Mouse (Mus musculus) heart, embryonic 16.5 days (tissue): ENCODE data around the gene Rhox2h. TPM values are rescaled to one million over a fixed set of nuclear protein-coding genes. Genes with fewer than 3 reads are reported as not detected.
"Not testable (repeated sequence)": the region's sequence is repeated elsewhere in the genome, so short reads cannot be mapped to it uniquely, and the experiment has no call there.

Source experiments
- ATAC-seq: fragments of 200-750 bp; cut with Nextera tagmentation; replicated peaks from 2 replicates; pipeline ENCODE4 v1.8.0; 2017; ENCODE audit warnings: moderate number of reproducible peaks; ENCODE audit not compliant: insufficient read depth, low FRiP score; ENCODE audit errors: extremely low read depth
- H3K27ac ChIP-seq: fragments of 300-500 bp; sonication (generic); 2 replicates; pipeline ENCODE4 v1.5.1; 2014; ENCODE audit warnings: mild to moderate bottlenecking, low read length, control low read depth, moderate library complexity
- H3K27me3 ChIP-seq: fragments of 300-500 bp; sonication (generic); 2 replicates; pipeline ENCODE4 v1.6.1; 2014; ENCODE audit warnings: low read length, mixed read lengths; ENCODE audit not compliant: control insufficient read depth, insufficient read depth
- H3K36me3 ChIP-seq: fragments of 300-500 bp; sonication (generic); 2 replicates; pipeline ENCODE4 v1.6.1; 2014; ENCODE audit not compliant: control insufficient read depth, insufficient read depth
- H3K4me1 ChIP-seq: fragments of 300-500 bp; sonication (generic); 2 replicates; pipeline ENCODE4 v1.6.1; 2014; ENCODE audit warnings: low read length, mixed read lengths; ENCODE audit not compliant: control insufficient read depth, insufficient read depth
- H3K4me2 ChIP-seq: fragments of 300-500 bp; sonication (generic); 2 replicates; pipeline ENCODE4 v1.6.1; 2014; ENCODE audit warnings: low read depth, mild to moderate bottlenecking, control low read depth, low read length
- H3K4me3 ChIP-seq: fragments of 300-500 bp; sonication (generic); 2 replicates; pipeline ENCODE4 v1.5.1; 2014; ENCODE audit warnings: mild to moderate bottlenecking, control low read depth, low read length
- H3K9ac ChIP-seq: fragments of 300-500 bp; sonication (generic); 2 replicates; pipeline ENCODE4 v1.6.1; 2014; ENCODE audit warnings: low read length, control low read depth
- H3K9me3 ChIP-seq: fragments of 300-500 bp; sonication (generic); replicated peaks from 2 replicates; pipeline ENCODE4 v1.6.1; 2016; ENCODE audit warnings: low read length; ENCODE audit not compliant: control insufficient read depth
- WGBS: fragments of 180-500 bp; shearing (Covaris S2); extraction: QIAGEN DNeasy Blood & Tissue Kit; methylation state at CpG from one replicate; pipeline ENCODE4 v1.1.7; 2014; 5-methylcytosine and 5-hydroxymethylcytosine counted together
- polyA plus RNA-seq: library from polyadenylated mRNA; unstranded; fragments of >200 nt; fragmentation: Nextera tagmentation; extraction: Ambion mirVana; gene quantifications from 2 replicates; pipeline ENCODE4 v1.2.1, GENCODE M21; 2015

Gene Rhox2h
- polyA plus RNA-seq = not detected in 2 replicates

GRCm38 (mm10) chrX:37673177-37673576 lies at the start of gene Rhox2h:
Gene Rhox2h (minus strand): TSS chrX:37673277.
- H3K27me3 ChIP-seq, H3K4me2 ChIP-seq, H3K27ac ChIP-seq, H3K36me3 ChIP-seq, H3K9me3 ChIP-seq, H3K4me1 ChIP-seq, H3K4me3 ChIP-seq, ATAC-seq, H3K9ac ChIP-seq: not testable (repeated sequence)
- WGBS = 86% methylated on average over 8 of the region's 8 CpGs

- 62% methylated on average over 3 of the region's 3 CpGs for WGBS
These were observed 28.8 kb upstream of the Rhox2h start for GRCm38 (mm10) chrX:37701821-37702387.

GRCm38 (mm10) chrX:37692261-37692660 lies 19.2 kb upstream of the Rhox2h start:
- ATAC-seq = no peak
- no peaks in the 10 kb centered on the region for H3K4me1 ChIP-seq
- H3K27me3 ChIP-seq = no peaks in the 10 kb centered on the region
- H3K27ac ChIP-seq = no peak overlapping the region
- H3K36me3 ChIP-seq = no peaks in the 10 kb centered on the region
- H3K9me3 ChIP-seq = no peaks in the 10 kb centered on the region
- H3K4me2 ChIP-seq = no peak overlapping the region
- WGBS = 65% methylated on average over 2 of the region's 2 CpGs
- no peak overlapping the region for H3K4me3 ChIP-seq
- H3K9ac ChIP-seq = no peak overlapping the region

More at GRCm38 (mm10) chrX:37701821-37702387, 28.8 kb upstream of the Rhox2h start:
- H3K4me1 ChIP-seq = no peaks in the 10 kb centered on the region
- no peak overlapping the region for H3K4me3 ChIP-seq
- H3K36me3 ChIP-seq = no peaks in the 10 kb centered on the region
- H3K27me3 ChIP-seq = no peaks in the 10 kb centered on the region
- no peaks in the 10 kb centered on the region for H3K9me3 ChIP-seq
- ATAC-seq = no peak
- no peak overlapping the region for H3K4me2 ChIP-seq
- H3K27ac ChIP-seq = no peak overlapping the region
- no peak overlapping the region for H3K9ac ChIP-seq

GRCm38 (mm10) chrX:37683031-37683715 lies 10.1 kb upstream of the Rhox2h start:
- Histone ChIP-seq H3K4me2 (no peak overlapping the region), H3K9me3 (no peaks in the 10 kb centered on the region), H3K27me3 (no peaks in the 10 kb centered on the region), H3K36me3 (no peaks in the 10 kb centered on the region), H3K4me1 (no peaks in the 10 kb centered on the region), H3K9ac (no peak overlapping the region), H3K4me3 (no peak overlapping the region), H3K27ac (no peak overlapping the region)
- no peak for ATAC-seq
- WGBS = 78% methylated on average over 24 of the region's 24 CpGs

GRCm38 (mm10) chrX:37668664-37669063 lies 4.4 kb downstream of the Rhox2h start, which contains the start of gene Rhox3h:
Gene Rhox3h (minus strand): TSS chrX:37668764.
- 71% methylated on average over 1 of the region's 3 CpGs for WGBS
- not testable (repeated sequence) for H3K27me3 ChIP-seq, H3K4me2 ChIP-seq, H3K9me3 ChIP-seq, H3K36me3 ChIP-seq, H3K4me1 ChIP-seq, ATAC-seq, H3K27ac ChIP-seq, H3K9ac ChIP-seq, H3K4me3 ChIP-seq

- 79% methylated on average over 15 of the region's 20 CpGs for WGBS
- not testable (repeated sequence) for H3K36me3 ChIP-seq, H3K27me3 ChIP-seq, H3K27ac ChIP-seq, H3K4me3 ChIP-seq, H3K4me1 ChIP-seq, ATAC-seq, H3K9ac ChIP-seq, H3K4me2 ChIP-seq, H3K9me3 ChIP-seq
These were observed 21.9 kb downstream of the Rhox2h start, which contains the start of gene Rhox4g for GRCm38 (mm10) chrX:37651227-37651626. Gene Rhox4g (minus strand): TSS chrX:37651327.

- H3K9me3 ChIP-seq, H3K4me3 ChIP-seq, H3K9ac ChIP-seq, ATAC-seq, H3K36me3 ChIP-seq, H3K4me1 ChIP-seq, H3K27ac ChIP-seq, H3K27me3 ChIP-seq, H3K4me2 ChIP-seq: not testable (repeated sequence)
- 92% methylated on average over 6 of the region's 6 CpGs for whole genome bisulfite sequencing
These were observed 29.7 kb downstream of the Rhox2h start, which contains the start of gene Rhox2g for GRCm38 (mm10) chrX:37643370-37643769. Gene Rhox2g (minus strand): TSS chrX:37643470.

GRCm38 (mm10) chrX:37628512-37628911 lies 44.6 kb downstream of the Rhox2h start, which contains the start of gene Rhox3g:
Gene Rhox3g (minus strand): TSS chrX:37628612.
- not testable (repeated sequence) for ATAC-seq, H3K4me1 ChIP-seq, H3K36me3 ChIP-seq, H3K9ac ChIP-seq, H3K4me2 ChIP-seq, H3K9me3 ChIP-seq, H3K4me3 ChIP-seq, H3K27ac ChIP-seq, H3K27me3 ChIP-seq
- WGBS = 85% methylated on average over 2 of the region's 2 CpGs
